In genomic region chr1:77535905-77536304, GRCm38 (mm10) we compare ENCODE assay signal across 16 mouse cellular contexts. TPM values are rescaled to one million over a fixed set of nuclear protein-coding genes. Genes with fewer than 3 reads are reported as not detected.
A peak's percentile ranks its signal among the peaks of the same experiment; 100 is the strongest.
DNase-seq lines count a peak whose midpoint lies in the region; ATAC-seq lines count a peak whose summit lies in the region.
"Had no signal": no experiment of that assay in that cellular context is flagged by ENCODE, and none has a peak within 500 bp of the region (broad histone marks: within the 10 kb centered on the region; RNA-seq: fewer than 3 reads in every experiment).

No protein-coding gene starts in this region.

- peak; percentile 73; the same call in 1 of the 2 replicates for ATAC-seq in frontal cortex, adult (ENCODE audit: low TSS enrichment)
- ATAC-seq: forebrain, postnatal 0 days; midbrain, embryonic 15.5 days had no signal

- DNase-seq in frontal cortex, postnatal 25 days (ENCODE audit: low spot score in 2 of 2) = no peak
- peak; percentile 33 to 48 for DNase-seq in left cerebral cortex, postnatal 14 days (ENCODE audit: low spot score in 2 of 2)
- DNase-seq in left cerebral cortex, postnatal 10 days (ENCODE audit: extremely low spot score in 1 of 2, low spot score in 2 of 2) = no peak
- peak; percentile 14 for DNase-seq in adipocyte (ENCODE audit: low spot score)
- DNase-seq in lung, postnatal 14 days = peak; percentile 50
- no peak for DNase-seq in adrenal gland, postnatal 36 days
- no peak for DNase-seq in gastrocnemius, adult 18-20 months (ENCODE audit: low spot score)
- DNase-seq: adrenal gland, postnatal 25 days; cerebellum, adult 8-10 months; forebrain, postnatal 0 days; gastrocnemius, postnatal 14 days; kidney, adult 9 months; kidney, postnatal 36 days; thymus, postnatal 36 days had no signal

- intact Hi-C loops in left cerebral cortex, postnatal 14 days (cut with DNase I) = no loop called here
- intact Hi-C loops in left cerebral cortex, postnatal 10 days (cut with DNase I) = no loop called here

RNA-seq across cellular contexts. Expression of gene Epha4, which starts 21.0 kb away (rescaled TPM):
- total RNA-seq in left cerebral cortex, postnatal 14 days (2021) = 100 to 1,000 TPM; 224 to 256 TPM
- total RNA-seq in left cerebral cortex, postnatal 10 days (2021) = 100 to 1,000 TPM; 215 to 239 TPM
- 1 to 10 TPM; 1.7 to 2.3 TPM for total RNA-seq in adrenal gland, postnatal 36 days (2021)
- total RNA-seq in gastrocnemius, adult 18-20 months (2021) = 1 to 10 TPM; 1.2 to 2.1 TPM

Comparison
In these comparisons a context has a peak if more than half of its experiments do, and no peak if none do; other contexts are left out.
1. DNase-seq: peak in left cerebral cortex, postnatal 14 days (2 of 2), adipocyte (single experiment) and lung, postnatal 14 days (single experiment); none in frontal cortex, postnatal 25 days (0 of 2), left cerebral cortex, postnatal 10 days (0 of 2), adrenal gland, postnatal 36 days (0 of 2) and gastrocnemius, adult 18-20 months (single experiment).
2. RNA of gene Epha4, which starts 21.0 kb away (total RNA-seq): 224 to 256 TPM in left cerebral cortex, postnatal 14 days and 215 to 239 TPM in left cerebral cortex, postnatal 10 days; 1.7 to 2.3 TPM in adrenal gland, postnatal 36 days and 1.2 to 2.1 TPM in gastrocnemius, adult 18-20 months; every median in the first group is over 10 times any median in the second.